In the genomic region with DNA sequence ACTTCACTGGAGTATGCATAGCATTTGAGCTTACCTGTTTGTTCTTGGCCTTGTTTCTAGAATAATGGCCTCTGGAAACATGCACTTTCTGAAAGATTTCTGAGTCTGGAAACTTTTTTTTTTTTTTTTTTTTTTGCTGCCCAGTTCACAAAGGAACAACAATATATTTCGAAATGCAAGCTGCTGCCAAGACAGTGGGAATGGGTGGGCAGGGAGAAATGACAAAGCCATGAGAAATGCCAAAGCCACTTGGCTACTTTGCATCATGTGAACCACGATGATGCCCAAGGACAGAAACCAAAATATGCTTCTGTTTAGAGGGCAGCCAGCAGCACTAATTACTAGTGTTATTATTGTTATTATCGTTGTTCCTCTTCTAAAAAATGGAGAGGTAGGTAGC, we compare ENCODE assay signal across 21 mouse cellular contexts.
"Had no signal": no experiment of that assay in that cellular context is flagged by ENCODE, and none has a peak within 500 bp of the region (broad histone marks: within the 10 kb centered on the region; RNA-seq: fewer than 3 reads in every experiment).

No protein-coding gene starts in this region.

- H3K4me2 ChIP-seq: limb, embryonic 12.5 days; limb, embryonic 15.5 days; liver, embryonic 11.5 days; lung, embryonic 14.5 days; midbrain, embryonic 13.5 days had no signal

- H3K9me3 ChIP-seq: limb, embryonic 12.5 days; limb, embryonic 15.5 days; midbrain, embryonic 13.5 days had no signal

- H3K4me3 ChIP-seq: limb, embryonic 12.5 days; limb, embryonic 15.5 days; midbrain, embryonic 13.5 days had no signal

- DNase-seq: kidney, adult 9 months; kidney, postnatal 14 days; kidney, postnatal 4 days; layer of hippocampus, postnatal 36 days; left cerebral cortex, postnatal 4 days; liver, postnatal 0 days; lung, embryonic 14.5 days; right cerebral cortex, postnatal 14 days; right cerebral cortex, postnatal 4 days; thymus, adult 2 months; thymus, postnatal 14 days; thymus, postnatal 4 days had no signal

- ATAC-seq: liver, postnatal 0 days; lung, postnatal 0 days; midbrain, embryonic 13.5 days; midbrain, embryonic 16.5 days had no signal

- H3K9ac ChIP-seq: limb, embryonic 12.5 days; limb, embryonic 15.5 days; liver, embryonic 14.5 days; liver, postnatal 0 days; lung, embryonic 14.5 days; midbrain, embryonic 13.5 days had no signal

- H3K27me3 ChIP-seq: limb, embryonic 12.5 days; limb, embryonic 15.5 days; midbrain, embryonic 13.5 days had no signal

- H3K4me1 ChIP-seq: limb, embryonic 15.5 days; midbrain, embryonic 13.5 days had no signal

- H3K36me3 ChIP-seq: limb, embryonic 12.5 days; limb, embryonic 15.5 days; midbrain, embryonic 13.5 days had no signal

- H3K27ac ChIP-seq: limb, embryonic 12.5 days; limb, embryonic 15.5 days; liver, embryonic 14.5 days; macrophage; midbrain, embryonic 13.5 days; stomach, postnatal 0 days had no signal
